ENCODE assay signal across 9 mouse cellular contexts in genomic region chr2:170055413-170055812, GRCm38 (mm10).
DNase-seq lines count a peak whose midpoint lies in the region; TF ChIP-seq lines count a peak whose summit lies in the region.
"Had no signal": no experiment of that assay in that cellular context is flagged by ENCODE, and none has a peak within 500 bp of the region (broad histone marks: within the 10 kb centered on the region; RNA-seq: fewer than 3 reads in every experiment).

No protein-coding gene starts in this region.

- TF ChIP-seq POLR2A in lung, adult 2 months (IDR thresholded peaks at IDR 0.05; ENCODE audit: borderline replicate concordance, extremely low read depth, low read depth, low read length), result no peak
- no peak for TF ChIP-seq POLR2A in spleen, adult 2 months (IDR thresholded peaks at IDR 0.05; ENCODE audit: low read depth, low read length)

- no peaks in the 10 kb centered on the region for H3K27me3 ChIP-seq in heart, embryonic 10.5 days (ENCODE audit: insufficient read depth, poor library complexity, severe bottlenecking)
- H3K27me3 ChIP-seq in E14TG2a.4 (ENCODE audit: insufficient read depth, low read length), result peaks cover 14% of the 10 kb centered on the region; the same call in 1 of the 2 replicates
- no peaks in the 10 kb centered on the region for H3K27me3 ChIP-seq in spleen, adult 2 months (ENCODE audit: control insufficient read depth, insufficient read depth, low read length)
- H3K27me3 ChIP-seq: midbrain, embryonic 12.5 days had no signal

- H3K9me3 ChIP-seq in heart, embryonic 10.5 days, result no peaks in the 10 kb centered on the region
- no peaks in the 10 kb centered on the region for H3K9me3 ChIP-seq in E14TG2a.4 (ENCODE audit: low read length)
- H3K9me3 ChIP-seq: midbrain, embryonic 12.5 days had no signal

- DNase-seq in heart, adult 18-20 months, result peak; percentile 22 to 61
- no peak for DNase-seq in heart, embryonic 10.5 days (ENCODE audit: low spot score)
- DNase-seq in embryo, embryonic 10 days (ENCODE audit: low spot score), result peak; percentile 66
- DNase-seq in heart, postnatal 4 days, result peak; percentile 52
- DNase-seq in lung, adult 2 months, result peak; percentile 38
- peak; percentile 32 to 41 for DNase-seq in spleen, adult 2 months (ENCODE audit: low read depth in 1 of 2, low spot score in 2 of 2)
- DNase-seq in layer of hippocampus, adult 8-10 months (ENCODE audit: low spot score in 2 of 2), result no peak

- WGBS in heart, embryonic 10.5 days, result 27% methylated on average over 9 of the region's 9 CpGs
- WGBS in lung, adult 2 months, result 41% methylated on average over 9 of the region's 9 CpGs
- 36% methylated on average over 9 of the region's 9 CpGs for WGBS in spleen, adult 2 months

- H3K4me1 ChIP-seq in heart, embryonic 10.5 days, result no peaks in the 10 kb centered on the region
- peaks cover 53% of the 10 kb centered on the region for H3K4me1 ChIP-seq in E14TG2a.4 (replicated peaks; ENCODE audit: low read depth, low read length)
- H3K4me1 ChIP-seq in lung, adult 2 months (ENCODE audit: control insufficient read depth, insufficient read depth, low read length), result no peaks in the 10 kb centered on the region
- no peaks in the 10 kb centered on the region for H3K4me1 ChIP-seq in spleen, adult 2 months (ENCODE audit: control insufficient read depth, insufficient read depth, insufficient read length)
- H3K4me1 ChIP-seq: midbrain, embryonic 12.5 days had no signal

- TF ChIP-seq CTCF in E14TG2a.4 (conservative IDR thresholded peaks at IDR 0.05; ENCODE audit: low read length), result peak; percentile 97
- peak; percentile 93 for TF ChIP-seq CTCF in lung, adult 2 months (IDR thresholded peaks at IDR 0.05; ENCODE audit: insufficient read depth, low read length)
- peak; percentile 85 for TF ChIP-seq CTCF in spleen, adult 2 months (IDR thresholded peaks at IDR 0.05; ENCODE audit: extremely low read depth, insufficient read depth, insufficient read length, insufficient replicate concordance)

- no peak overlapping the region for H3K27ac ChIP-seq in heart, embryonic 10.5 days
- H3K27ac ChIP-seq in spleen, adult 2 months (ENCODE audit: insufficient read depth, low read length), result no peak overlapping the region
- H3K27ac ChIP-seq: midbrain, embryonic 12.5 days had no signal

- H3K4me3 ChIP-seq in heart, embryonic 10.5 days, result no peak overlapping the region
- no peak overlapping the region for H3K4me3 ChIP-seq in E14TG2a.4 (replicated peaks; ENCODE audit: low read length)
- no peak overlapping the region for H3K4me3 ChIP-seq in lung, adult 2 months (replicated peaks; ENCODE audit: extremely low read depth, low read depth, low read length)
- no peak overlapping the region for H3K4me3 ChIP-seq in spleen, adult 2 months (ENCODE audit: extremely low read depth, insufficient read depth, insufficient read length)
- H3K4me3 ChIP-seq: midbrain, embryonic 12.5 days had no signal

- no peaks in the 10 kb centered on the region for H3K36me3 ChIP-seq in heart, embryonic 10.5 days
- no peaks in the 10 kb centered on the region for H3K36me3 ChIP-seq in E14TG2a.4 (ENCODE audit: insufficient read depth, low read length)
- no peaks in the 10 kb centered on the region for H3K36me3 ChIP-seq in spleen, adult 2 months (ENCODE audit: control insufficient read depth, insufficient read depth, low read length)
- H3K36me3 ChIP-seq: midbrain, embryonic 12.5 days had no signal

Comparison
In these comparisons a context has a peak if more than half of its experiments do, and no peak if none do; other contexts are left out.
1. DNase-seq: peak in heart, adult 18-20 months (2 of 2), embryo, embryonic 10 days (single experiment), heart, postnatal 4 days (single experiment), lung, adult 2 months (single experiment) and spleen, adult 2 months (2 of 2); none in heart, embryonic 10.5 days (single experiment) and layer of hippocampus, adult 8-10 months (0 of 2).
2. Peak in every context shown above with its lines, with median percentiles within 50 percentile points of each other: CTCF ChIP-seq.